Mouse (Mus musculus): ENCODE data around the gene Banp. TPM values are rescaled to one million over a fixed set of nuclear protein-coding genes. Genes with fewer than 3 reads are reported as not detected.

Gene Banp
- polyA plus RNA-seq, 1 experiment, result 28.3 TPM

DNA sequence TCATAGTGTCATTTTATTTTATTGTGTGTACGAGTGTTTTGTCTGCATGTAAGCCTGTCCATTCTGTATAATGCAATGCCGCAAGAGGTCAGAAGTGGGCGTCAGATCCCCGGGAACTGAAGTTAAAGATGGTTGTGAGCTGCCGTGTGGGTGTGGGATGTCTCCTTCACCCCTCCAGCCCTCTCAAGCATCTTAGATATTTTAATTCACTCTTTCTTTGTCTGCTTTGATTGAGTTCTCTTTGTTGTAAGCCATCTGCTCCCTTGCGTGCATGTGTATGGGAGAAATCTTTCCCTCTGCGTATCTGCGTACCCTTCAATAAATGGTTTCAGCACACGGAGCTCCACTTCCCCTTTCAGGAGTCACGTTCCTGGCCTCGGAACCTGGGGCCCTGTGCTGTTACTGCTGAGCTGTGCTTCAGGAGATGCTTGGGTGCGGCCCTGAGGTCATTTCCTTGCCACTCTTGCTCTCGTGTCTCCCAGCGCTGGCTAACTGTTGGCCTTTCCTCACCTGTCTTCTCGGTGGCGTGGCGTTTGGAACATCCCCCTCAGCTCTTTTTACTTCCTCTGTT, 22.0 kb downstream of the Banp start:
- no peak for DNase-seq (ENCODE audit: low read depth, low spot score)
- 67% methylated on average over 17 of the region's 17 CpGs for WGBS

GRCm38 (mm10) chr8:121973906-121974305, 24.4 kb downstream of the Banp start:
- DNase-seq (ENCODE audit: low read depth, low spot score), result no peak
- WGBS, result 97% methylated on average over 28 of the region's 28 CpGs

GRCm38 (mm10) chr8:121977819-121978590, 28.5 kb downstream of the Banp start:
- 78% methylated on average over 8 of the region's 8 CpGs for WGBS
- DNase-seq (ENCODE audit: low read depth, low spot score), result no peak

DNA sequence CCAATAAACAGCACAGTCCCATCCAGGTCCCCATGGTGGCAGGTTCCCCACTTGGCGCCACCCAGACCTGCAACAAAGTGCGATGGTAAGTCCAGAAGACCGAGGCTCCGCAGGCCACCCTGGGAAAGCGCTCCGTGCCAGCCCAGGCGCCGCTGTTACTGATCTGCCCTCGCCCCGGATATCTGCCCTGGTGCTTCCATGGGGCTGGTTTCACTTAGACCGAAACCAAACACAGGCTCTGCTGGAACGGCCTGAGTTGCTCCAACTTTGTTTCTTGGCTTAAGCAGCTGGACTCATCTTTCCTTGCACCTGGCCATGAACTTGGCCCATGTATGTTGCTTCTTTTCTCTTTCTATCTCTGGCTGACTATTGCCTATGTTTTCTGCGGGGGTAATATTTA, 29.1 kb downstream of the Banp start:
- DNase-seq (ENCODE audit: low read depth, low spot score), result no peak
- 95% methylated on average over 13 of the region's 13 CpGs for WGBS

DNA sequence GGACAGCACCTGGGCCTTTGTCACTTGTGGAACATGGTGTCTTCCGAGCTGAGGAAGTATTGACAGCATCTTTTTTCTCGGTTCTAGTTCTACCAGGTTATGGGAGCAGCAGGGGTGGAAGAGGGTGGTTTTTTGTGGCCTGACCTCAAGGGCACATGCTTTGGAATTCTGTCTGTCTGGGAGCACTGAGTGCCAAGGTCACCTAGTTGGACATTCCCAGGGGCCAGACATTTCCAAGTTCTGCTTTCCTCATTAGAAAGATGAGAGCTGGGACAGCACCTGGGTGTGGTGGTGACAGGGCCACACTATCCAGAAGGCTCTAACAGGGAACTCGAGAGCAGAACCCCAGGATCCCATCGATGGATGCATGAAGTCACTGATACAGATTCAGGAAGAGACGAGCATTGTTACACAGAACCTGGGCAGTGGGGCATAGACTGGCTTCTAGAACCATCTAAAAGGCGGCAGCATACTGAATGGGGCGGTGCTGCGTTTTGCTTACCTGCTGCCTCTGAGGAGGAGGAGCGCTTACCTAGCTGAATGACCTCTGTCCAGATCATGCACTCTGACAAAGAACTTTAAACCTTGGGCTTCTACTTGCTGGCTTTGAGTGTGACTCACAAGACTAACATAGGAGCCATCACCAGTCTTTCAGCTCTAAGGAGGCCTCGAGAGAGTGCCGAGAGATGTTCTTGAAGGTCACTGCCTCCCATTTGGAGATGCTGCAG, 31.4 kb downstream of the Banp start:
- 87% methylated on average over 11 of the region's 11 CpGs for WGBS
- DNase-seq (ENCODE audit: low read depth, low spot score), result no peak

GRCm38 (mm10) chr8:121981520-121981895, 32.0 kb downstream of the Banp start:
- DNase-seq (ENCODE audit: low read depth, low spot score), result no peak
- WGBS, result 83% methylated on average over 7 of the region's 7 CpGs

DNA sequence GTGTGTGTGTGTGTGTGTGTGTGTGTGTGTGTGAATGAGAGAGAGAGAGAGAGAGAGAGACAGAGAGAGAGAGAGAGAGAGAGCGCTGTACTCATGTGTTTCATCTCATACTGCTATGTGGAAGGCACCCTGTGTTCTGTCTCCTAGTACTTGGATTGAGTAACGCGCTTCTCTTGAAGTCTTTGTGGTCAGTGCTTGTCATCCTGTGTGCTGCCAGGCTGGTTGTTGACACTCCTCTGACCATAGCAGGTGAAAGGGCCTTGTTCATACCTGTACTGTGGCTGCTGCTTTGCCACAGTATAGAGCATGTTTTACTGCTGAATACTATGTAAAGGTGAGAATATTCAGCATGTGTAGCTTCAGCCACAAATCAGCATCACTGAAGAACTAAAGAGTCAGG, 36.1 kb downstream of the Banp start:
- DNase-seq (ENCODE audit: low read depth, low spot score), result no peak
- 100% methylated on average over 3 of the region's 3 CpGs for WGBS

- 83% methylated on average over 5 of the region's 5 CpGs for WGBS
- no peak for DNase-seq (ENCODE audit: low read depth, low spot score)
These were observed 38.3 kb downstream of the Banp start for GRCm38 (mm10) chr8:121987892-121988291.

DNA sequence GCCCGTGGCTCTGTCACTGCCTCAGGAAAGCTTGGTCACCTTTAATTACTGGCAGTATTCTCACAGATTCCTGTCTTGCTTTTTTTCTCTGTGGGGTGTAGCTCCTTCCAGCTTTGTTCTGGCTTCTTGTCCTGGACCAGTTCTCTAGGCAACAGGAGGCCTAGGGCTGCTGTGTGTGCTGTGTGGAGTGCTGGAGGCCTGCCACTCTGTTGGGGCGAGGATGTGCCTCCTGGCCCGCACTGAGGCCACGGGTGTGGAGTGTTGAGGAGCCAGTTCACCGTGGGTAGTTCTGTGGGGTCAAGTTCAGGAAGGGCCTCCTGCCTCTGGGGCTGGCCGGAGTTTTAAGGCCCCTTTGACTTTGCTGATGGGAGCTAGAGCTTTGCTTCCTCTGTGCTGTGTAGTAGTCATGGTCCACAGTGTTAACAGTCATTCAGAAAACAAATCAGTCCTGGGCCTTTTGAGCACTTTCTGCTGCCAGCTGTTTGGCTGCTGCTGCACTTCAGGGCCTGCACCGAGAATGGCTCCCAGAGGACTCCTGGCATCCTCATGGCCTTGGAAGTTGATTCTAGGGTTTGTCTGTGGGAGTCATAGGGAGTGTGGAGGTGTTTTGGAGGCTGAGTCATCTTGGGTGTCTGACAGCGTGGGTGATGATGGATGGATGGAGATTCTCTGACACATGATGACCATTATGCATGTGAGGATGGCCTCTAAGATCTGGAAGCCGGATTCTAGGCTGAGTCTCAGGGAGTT, 41.1 kb downstream of the Banp start:
- 85% methylated on average over 9 of the region's 9 CpGs for WGBS
- DNase-seq (ENCODE audit: low read depth, low spot score), result no peak

DNA sequence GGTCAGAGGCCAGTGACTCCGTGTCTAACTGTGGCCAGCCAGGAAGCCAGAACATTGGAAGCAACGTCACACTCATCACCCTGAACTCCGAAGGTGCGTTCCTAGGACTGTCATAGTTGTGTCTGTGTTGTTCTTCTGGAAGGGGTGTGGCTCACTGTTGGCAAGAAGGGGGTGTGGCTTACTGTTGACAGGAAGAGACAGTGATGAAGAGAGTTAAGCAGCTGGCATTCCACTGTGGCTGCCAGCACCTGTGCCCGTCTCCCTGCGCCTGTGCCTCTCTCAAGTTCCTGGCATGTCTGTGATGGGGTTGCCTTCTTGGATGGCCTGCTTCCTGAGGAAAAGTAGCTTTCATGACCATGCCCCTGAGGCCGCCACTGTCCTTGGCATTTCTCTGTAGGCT, 42.1 kb downstream of the Banp start:
- WGBS, result 66% methylated on average over 7 of the region's 7 CpGs
- DNase-seq (ENCODE audit: low read depth, low spot score), result no peak

DNA sequence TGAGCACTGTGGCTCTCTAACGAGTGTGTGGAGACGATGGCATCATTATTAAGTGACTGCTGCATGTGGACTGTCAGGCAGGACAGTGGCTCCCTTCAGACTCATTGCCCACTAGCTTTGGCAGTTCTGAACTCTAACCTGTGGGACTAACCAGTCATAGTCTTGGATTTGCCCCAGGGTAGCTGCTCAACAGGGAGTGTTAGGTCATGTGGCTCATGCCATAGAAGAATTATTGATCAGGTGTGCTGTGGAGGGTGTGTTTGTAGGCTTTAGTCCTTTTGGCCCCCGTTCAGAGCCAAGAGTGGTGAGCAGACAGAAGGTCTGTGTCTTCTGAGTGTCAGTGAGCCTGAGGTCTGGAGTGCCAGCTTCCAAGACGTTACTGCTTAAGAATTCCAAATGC, 43.4 kb downstream of the Banp start:
- WGBS, result 86% methylated on average over 4 of the region's 4 CpGs
- no peak for DNase-seq (ENCODE audit: low read depth, low spot score)

DNA sequence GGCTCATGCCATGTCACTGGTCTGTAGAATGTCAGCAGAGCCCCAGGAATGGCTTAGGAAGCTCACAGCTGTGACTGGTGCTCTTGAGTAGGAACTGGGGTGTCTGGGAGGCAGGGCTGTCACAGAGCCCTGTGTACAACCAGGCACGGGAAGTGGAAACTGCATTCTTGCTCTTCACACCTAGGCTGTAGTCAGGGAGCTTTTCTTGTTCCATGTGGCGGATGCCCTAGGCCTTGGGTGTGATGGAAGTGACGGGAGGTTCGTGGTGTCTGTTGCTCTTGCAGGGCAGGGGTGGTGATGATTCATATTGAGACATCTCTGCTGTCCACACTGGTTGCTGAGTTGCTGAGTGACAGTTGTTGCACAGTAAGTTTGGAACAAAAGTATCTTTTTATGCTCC, 45.6 kb downstream of the Banp start:
- no peak for DNase-seq (ENCODE audit: low read depth, low spot score)
- 78% methylated on average over 4 of the region's 4 CpGs for WGBS

DNA sequence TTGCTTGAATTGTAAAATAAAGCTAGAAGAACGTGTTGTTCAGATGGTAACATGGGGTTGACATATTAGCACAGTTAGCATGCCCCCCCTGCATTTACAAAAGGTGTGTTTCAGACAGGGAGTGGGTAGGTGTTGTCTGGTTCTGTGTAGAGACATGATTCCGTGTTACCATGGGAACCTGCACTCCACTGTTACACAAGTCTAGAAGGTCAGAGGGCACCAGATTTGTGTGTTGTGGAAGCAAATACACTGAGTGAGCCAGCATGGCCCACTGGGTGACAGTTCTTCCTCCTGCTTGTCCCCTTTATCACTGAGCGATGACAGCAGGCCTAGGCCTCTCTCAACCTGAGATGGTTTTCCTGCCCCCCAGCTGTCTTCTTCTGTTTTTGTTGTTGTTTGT, 46.3 kb downstream of the Banp start:
- no peak for DNase-seq (ENCODE audit: low read depth, low spot score)
- WGBS, result 73% methylated on average over 3 of the region's 3 CpGs

GRCm38 (mm10) chr8:121998631-121999030, 49.1 kb downstream of the Banp start:
- no peak for DNase-seq (ENCODE audit: low read depth, low spot score)
- 91% methylated on average over 4 of the region's 4 CpGs for WGBS

DNA sequence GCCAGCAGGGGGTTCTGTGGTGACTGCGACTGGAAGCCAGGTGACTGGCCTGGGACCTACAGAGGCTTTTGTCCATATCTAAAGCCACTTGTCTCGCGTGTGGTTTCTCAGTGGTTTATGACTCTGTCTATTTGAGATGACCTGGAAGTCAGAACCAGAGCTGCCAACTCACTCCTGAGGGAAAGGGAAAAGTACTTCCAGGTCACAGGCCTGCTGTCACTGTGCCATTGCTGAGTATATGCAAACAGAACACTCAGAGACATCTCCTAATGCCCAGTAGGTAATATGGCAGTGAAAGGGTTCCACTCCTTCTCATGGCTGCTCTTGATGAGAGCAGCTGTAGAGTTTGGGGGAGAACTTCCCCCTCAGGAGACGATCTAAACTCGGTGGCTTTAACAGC, 49.7 kb downstream of the Banp start:
- 82% methylated on average over 5 of the region's 5 CpGs for WGBS
- DNase-seq (ENCODE audit: low read depth, low spot score), result no peak

DNA sequence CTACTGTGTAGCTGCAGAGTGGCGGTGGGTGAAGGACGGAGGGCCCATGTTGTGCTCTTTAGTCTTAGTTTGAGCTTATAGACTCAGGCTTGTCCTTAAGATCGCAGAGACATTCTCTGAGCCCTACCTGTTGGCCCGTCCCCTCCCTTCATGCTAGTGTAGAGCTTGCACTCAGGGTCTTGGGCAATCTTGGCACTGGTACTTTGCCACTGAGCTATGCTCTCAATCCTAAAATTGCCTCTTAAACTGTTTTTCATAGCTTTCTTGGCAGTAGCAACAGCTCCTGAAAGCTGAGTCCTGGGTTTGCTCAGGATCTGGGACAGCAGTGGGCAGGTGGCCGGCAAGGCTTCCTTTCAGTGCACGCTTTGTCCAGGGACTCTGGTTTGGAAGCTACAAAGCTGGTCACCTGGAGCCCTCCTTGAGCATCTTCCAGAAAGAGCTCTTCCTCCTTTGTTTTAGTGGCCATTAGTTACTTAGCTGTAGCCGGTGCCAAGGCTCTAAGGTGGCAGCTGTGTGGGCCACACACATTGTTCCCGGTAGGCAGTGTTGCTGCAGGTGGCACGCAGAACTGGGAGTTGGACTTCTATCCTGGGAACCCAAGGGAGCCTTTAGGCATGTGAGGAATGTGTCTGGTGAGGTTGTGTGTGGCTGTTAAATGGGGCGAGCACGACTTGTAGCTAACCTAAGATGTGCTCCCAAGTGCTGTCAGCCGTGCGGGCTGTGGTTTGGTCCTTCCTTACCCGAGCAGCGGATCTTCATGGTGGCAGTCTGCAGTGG, 52.0 kb downstream of the Banp start:
- 86% methylated on average over 15 of the region's 15 CpGs for WGBS
- no peak for DNase-seq (ENCODE audit: low read depth, low spot score)

DNA sequence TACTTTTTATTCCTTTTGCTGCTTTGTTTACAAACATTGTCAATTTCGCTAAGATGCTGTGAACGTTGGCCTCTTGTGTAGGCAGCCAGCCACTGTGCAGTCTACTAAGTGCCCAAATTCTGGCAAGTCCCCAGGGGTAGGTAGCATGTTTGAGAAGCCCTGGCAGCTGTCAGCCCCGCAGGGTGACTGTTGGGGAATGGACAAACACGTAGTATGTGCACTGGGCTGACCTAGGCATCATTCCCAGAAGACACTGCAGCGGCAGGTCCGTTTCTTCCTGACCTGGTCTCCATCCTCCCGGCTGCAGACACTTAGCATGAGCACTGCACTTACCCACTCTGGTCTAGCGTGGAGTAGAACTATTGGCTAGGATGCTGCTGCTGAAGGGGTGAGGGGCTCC, 54.1 kb downstream of the Banp start:
- no peak for DNase-seq (ENCODE audit: low read depth, low spot score)
- 73% methylated on average over 8 of the region's 8 CpGs for WGBS

DNA sequence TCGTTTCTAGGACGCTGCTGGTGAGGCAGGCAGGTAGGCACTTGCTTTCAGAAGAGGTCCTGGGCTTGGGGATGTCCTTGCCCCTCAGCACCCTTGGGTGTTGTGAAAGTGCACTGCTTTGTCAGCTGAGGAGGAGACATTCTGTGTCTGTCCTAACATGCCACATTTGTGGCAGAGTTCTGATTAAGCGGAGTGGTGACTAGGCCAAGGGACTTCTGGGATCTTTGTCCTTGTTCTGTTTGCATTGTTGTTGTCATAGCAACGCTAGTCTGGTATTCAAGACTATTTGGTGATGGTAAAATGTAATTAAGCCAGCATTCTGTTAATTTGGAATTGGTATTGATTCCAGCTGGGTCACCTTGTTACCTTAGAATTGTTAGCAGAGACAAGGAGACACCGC, 54.6 kb downstream of the Banp start:
- no peak for DNase-seq (ENCODE audit: low read depth, low spot score)

DNA sequence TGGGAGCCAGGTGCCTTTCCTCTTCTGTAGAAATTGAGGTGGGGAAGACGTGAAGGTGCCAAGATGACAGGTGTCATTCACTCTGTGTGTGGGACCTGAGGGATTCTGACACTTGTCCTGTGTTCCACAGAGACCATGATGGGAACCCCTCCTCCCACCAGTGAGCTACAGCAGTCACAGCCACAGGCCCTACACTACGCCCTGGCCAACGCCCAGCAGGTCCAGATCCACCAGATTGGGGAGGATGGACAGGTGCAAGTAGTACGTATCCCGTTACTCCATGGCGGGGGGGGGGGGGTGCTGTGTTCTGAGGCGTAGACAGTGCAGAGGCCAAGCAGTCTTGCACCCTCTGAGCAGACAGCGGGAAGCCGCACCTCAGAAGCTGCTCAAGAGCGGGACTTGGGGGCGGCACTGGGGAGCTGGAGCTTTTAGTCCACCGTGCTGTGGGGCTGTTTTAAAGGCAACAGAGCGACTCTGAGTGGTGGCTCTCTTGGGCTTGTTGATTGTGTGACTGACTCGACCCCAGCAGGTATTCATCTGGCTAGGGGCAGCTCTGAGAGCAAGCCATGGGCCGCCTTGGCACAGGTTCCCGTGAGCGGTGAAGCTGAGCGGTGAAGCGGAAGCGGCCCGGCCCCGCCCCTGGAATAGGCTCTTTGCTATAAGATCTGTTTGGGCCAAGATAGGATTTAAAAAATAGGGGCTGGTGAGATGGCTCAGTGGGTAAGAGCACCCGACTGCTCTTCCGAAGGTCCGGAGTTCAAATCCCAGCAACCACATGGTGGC, 56.1 kb downstream of the Banp start:
- 94% methylated on average over 25 of the region's 25 CpGs for WGBS
- DNase-seq (ENCODE audit: low read depth, low spot score), result no peak

More for the DNA sequence above, 54.6 kb downstream of the Banp start:
- 78% methylated on average over 5 of the region's 5 CpGs for WGBS
